Mouse (Mus musculus): ENCODE results near the gene Vsx1. TPM values are rescaled to one million over a fixed set of nuclear protein-coding genes. Genes with fewer than 3 reads are reported as not detected.

Vsx1 gene
- polyA plus RNA-seq (2015; fragmentation: Nextera tagmentation; extraction: Ambion mirVana) = not detected in 2 replicates

GRCm38 (mm10) chr2:150689223-150689800 lies at the start of gene Vsx1:
Gene Vsx1, minus strand, starts transcription at chr2:150689360.
- TF ChIP-seq EP300 (optimal IDR thresholded peaks at IDR 0.05) (no peak), CTCF (IDR thresholded peaks at IDR 0.05; ENCODE audit: low read depth) (no peak)
- DNase-seq (ENCODE audit: low spot score) (no peak), ATAC-seq (ENCODE audit: low FRiP score, low TSS enrichment) (no peak)
- no peaks in the 10 kb centered on the region for H3K4me1 ChIP-seq (replicated peaks; ENCODE audit: control insufficient read depth, insufficient read depth)
- no peak within 1 kb of the TSS for H3K27ac ChIP-seq (replicated peaks)
- peak within 1 kb of the TSS; percentile 55 for H3K4me2 ChIP-seq (replicated peaks; ENCODE audit: low read depth)
- H3K4me3 ChIP-seq (ENCODE audit: low read depth, low read length) = peak within 1 kb of the TSS; percentile 38
- H3K36me3 ChIP-seq (ENCODE audit: control insufficient read depth, insufficient read depth, low read length) = no peaks in the 10 kb centered on the region
- 48% methylated on average over 16 of the region's 16 CpGs for WGBS
- no peaks in the 10 kb centered on the region for H3K9me3 ChIP-seq (ENCODE audit: control insufficient read depth, low read length)
- 0 out of 2 replicates have a peak, but pooled peaks cover 6% of the 10 kb centered on the region for H3K27me3 ChIP-seq (ENCODE audit: control insufficient read depth, insufficient read depth, low read length)
- H3K9ac ChIP-seq (ENCODE audit: low read length) = peak within 1 kb of the TSS; percentile 41

DNA sequence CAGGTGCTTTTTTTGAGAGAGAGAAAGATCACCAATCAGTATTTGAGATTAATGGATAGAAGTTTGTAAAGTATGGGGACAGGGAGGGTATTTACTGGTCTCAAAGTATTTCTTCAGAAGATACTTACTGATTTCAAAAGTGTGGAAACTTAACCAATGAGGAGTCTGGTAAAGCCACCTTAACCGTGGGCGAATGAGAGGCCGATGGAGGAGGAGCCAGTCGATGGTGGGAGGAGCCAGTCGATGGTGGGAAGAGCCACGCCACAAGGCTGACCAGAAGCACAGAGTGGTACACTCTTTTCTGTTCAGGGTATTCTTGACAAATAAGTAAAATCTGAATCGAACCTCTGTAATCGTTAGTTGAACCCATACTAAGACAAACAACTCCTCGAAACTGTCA lies 48.7 kb upstream of the Vsx1 start:
- H3K36me3 ChIP-seq (ENCODE audit: control insufficient read depth, insufficient read depth, low read length) = no peaks in the 10 kb centered on the region
- H3K9ac ChIP-seq (ENCODE audit: low read length) = no peak overlapping the region
- DNase-seq (ENCODE audit: low spot score) (no peak), ATAC-seq (ENCODE audit: low FRiP score, low TSS enrichment) (no peak)
- H3K9me3 ChIP-seq (ENCODE audit: control insufficient read depth, low read length) = no peaks in the 10 kb centered on the region
- H3K27ac ChIP-seq (replicated peaks) = no peak overlapping the region
- H3K4me3 ChIP-seq (ENCODE audit: low read depth, low read length) = no peak overlapping the region
- H3K4me1 ChIP-seq (replicated peaks; ENCODE audit: control insufficient read depth, insufficient read depth) = no peaks in the 10 kb centered on the region
- no peak overlapping the region for H3K4me2 ChIP-seq (replicated peaks; ENCODE audit: low read depth)
- H3K27me3 ChIP-seq (ENCODE audit: control insufficient read depth, insufficient read depth, low read length) = no peaks in the 10 kb centered on the region
- WGBS = 71% methylated on average over 9 of the region's 9 CpGs
- no peak for TF ChIP-seq CTCF (IDR thresholded peaks at IDR 0.05; ENCODE audit: low read depth)
- TF ChIP-seq EP300 (optimal IDR thresholded peaks at IDR 0.05) = no peak

- ATAC-seq (ENCODE audit: low FRiP score, low TSS enrichment) (no peak), DNase-seq (ENCODE audit: low spot score) (no peak)
- H3K36me3 ChIP-seq (ENCODE audit: control insufficient read depth, insufficient read depth, low read length) = no peaks in the 10 kb centered on the region
- H3K4me3 ChIP-seq (ENCODE audit: low read depth, low read length) = no peak overlapping the region
- H3K4me2 ChIP-seq (replicated peaks; ENCODE audit: low read depth) = no peak overlapping the region
- no peaks in the 10 kb centered on the region for H3K9me3 ChIP-seq (ENCODE audit: control insufficient read depth, low read length)
- no peak overlapping the region for H3K9ac ChIP-seq (ENCODE audit: low read length)
- no peaks in the 10 kb centered on the region for H3K4me1 ChIP-seq (replicated peaks; ENCODE audit: control insufficient read depth, insufficient read depth)
- H3K27ac ChIP-seq (replicated peaks) = no peak overlapping the region
- no peak for TF ChIP-seq CTCF (IDR thresholded peaks at IDR 0.05; ENCODE audit: low read depth)
- TF ChIP-seq EP300 (optimal IDR thresholded peaks at IDR 0.05) = no peak
- no peaks in the 10 kb centered on the region for H3K27me3 ChIP-seq (ENCODE audit: control insufficient read depth, insufficient read depth, low read length)
- WGBS = 59% methylated on average over 11 of the region's 11 CpGs
Observed at GRCm38 (mm10) chr2:150735756-150736576, 46.8 kb upstream of the Vsx1 start.

DNA sequence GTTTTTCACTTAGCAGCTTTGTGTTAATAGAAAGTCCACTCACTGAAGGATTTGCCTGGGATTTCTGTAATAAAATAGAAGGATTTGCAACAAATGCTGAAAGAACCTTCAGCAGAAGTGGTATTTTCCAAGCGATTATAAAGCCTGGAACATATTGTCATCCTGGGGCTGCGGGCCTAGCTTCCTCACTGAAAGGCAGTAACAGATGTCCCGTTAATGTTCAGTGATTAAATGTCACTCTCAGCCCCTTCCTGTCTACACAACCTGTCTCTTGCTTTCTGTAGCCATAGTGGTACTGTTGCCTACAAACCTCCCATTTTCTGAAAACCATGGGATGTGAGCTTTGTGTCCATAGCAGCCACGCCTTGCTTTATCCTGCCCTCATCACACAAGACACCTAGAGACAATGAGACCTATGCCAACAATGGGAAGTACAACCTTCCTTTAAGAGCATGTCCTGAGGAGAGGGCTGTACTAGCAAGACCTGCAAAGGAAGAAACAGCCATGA lies 23.1 kb upstream of the Vsx1 start:
- Histone ChIP-seq H3K36me3 (ENCODE audit: control insufficient read depth, insufficient read depth, low read length) (no peaks in the 10 kb centered on the region), H3K9me3 (ENCODE audit: control insufficient read depth, low read length) (no peaks in the 10 kb centered on the region), H3K9ac (ENCODE audit: low read length) (no peak overlapping the region), H3K4me3 (ENCODE audit: low read depth, low read length) (no peak overlapping the region), H3K27ac (replicated peaks) (no peak overlapping the region), H3K27me3 (ENCODE audit: control insufficient read depth, insufficient read depth, low read length) (no peaks in the 10 kb centered on the region), H3K4me2 (replicated peaks; ENCODE audit: low read depth) (no peak overlapping the region), H3K4me1 (replicated peaks; ENCODE audit: control insufficient read depth, insufficient read depth) (no peaks in the 10 kb centered on the region)
- DNase-seq (ENCODE audit: low spot score) (no peak), ATAC-seq (ENCODE audit: low FRiP score, low TSS enrichment) (no peak)
- WGBS = 85% methylated on average over 4 of the region's 4 CpGs
- no peak for TF ChIP-seq EP300 (optimal IDR thresholded peaks at IDR 0.05)
- no peak for TF ChIP-seq CTCF (IDR thresholded peaks at IDR 0.05; ENCODE audit: low read depth)

DNA sequence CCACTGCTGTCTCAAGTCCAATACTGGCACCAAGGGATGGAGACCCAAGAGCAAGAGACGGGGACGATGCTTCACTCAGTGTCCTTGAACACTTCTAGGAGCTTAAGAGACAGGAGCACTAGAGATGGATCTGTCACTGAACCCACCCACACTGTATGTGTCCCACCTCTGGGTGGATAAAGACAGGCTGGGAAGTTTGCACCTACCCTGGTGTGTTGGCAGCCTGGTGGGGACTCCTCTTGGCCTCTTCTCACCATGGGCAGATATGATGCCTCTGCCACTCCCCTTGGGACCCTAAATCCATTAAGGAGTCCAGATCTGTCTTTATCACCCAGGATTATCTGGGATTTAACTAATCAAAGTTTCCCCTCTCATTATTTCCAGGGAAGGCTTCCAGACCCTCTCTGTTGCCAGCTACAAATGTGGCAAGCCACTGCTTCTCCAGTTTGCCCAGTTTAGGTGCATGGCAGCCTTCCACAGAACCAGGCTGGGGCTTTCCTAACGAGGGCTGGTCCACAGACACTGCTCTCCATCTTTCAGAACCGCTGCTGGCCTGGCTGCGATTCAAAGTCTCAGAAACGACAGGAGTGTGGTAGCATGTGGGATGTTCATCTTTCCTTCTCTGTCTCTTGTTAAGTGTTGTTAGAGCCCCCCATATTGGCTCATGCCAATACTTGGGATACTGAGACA lies 2.5 kb upstream of the Vsx1 start:
- H3K9me3 ChIP-seq (ENCODE audit: control insufficient read depth, low read length) = no peaks in the 10 kb centered on the region
- H3K27me3 ChIP-seq (ENCODE audit: control insufficient read depth, insufficient read depth, low read length) = 0 out of 2 replicates have a peak, but pooled peaks cover 6% of the 10 kb centered on the region
- 75% methylated on average over 6 of the region's 6 CpGs for WGBS
- no peak for TF ChIP-seq CTCF (IDR thresholded peaks at IDR 0.05; ENCODE audit: low read depth)
- TF ChIP-seq EP300 (optimal IDR thresholded peaks at IDR 0.05) = no peak
- H3K27ac ChIP-seq (replicated peaks) = no peak overlapping the region
- H3K36me3 ChIP-seq (ENCODE audit: control insufficient read depth, insufficient read depth, low read length) = no peaks in the 10 kb centered on the region
- H3K4me2 ChIP-seq (replicated peaks; ENCODE audit: low read depth) = no peak overlapping the region
- H3K4me1 ChIP-seq (replicated peaks; ENCODE audit: control insufficient read depth, insufficient read depth) = no peaks in the 10 kb centered on the region
- H3K9ac ChIP-seq (ENCODE audit: low read length) = no peak overlapping the region
- no peak for ATAC-seq (ENCODE audit: low FRiP score, low TSS enrichment)
- DNase-seq (ENCODE audit: low spot score) = no peak
- H3K4me3 ChIP-seq (ENCODE audit: low read depth, low read length) = no peak overlapping the region
